Mouse (Mus musculus) liver, adult 2 months (tissue): ENCODE measurements around the gene Eepd1. TPM values are rescaled to one million over a fixed set of nuclear protein-coding genes. Genes with fewer than 3 reads are reported as not detected.

Source experiments
- DNase-seq: peaks from one replicate; pipeline ENCODE4 v3.0.0-alpha.2; 2011; ENCODE audit warnings: low read depth, low spot score; ENCODE audit errors: extremely low read depth
- H3K27ac ChIP-seq: fragments of 200-500 bp; replicated peaks from 2 replicates; pipeline ENCODE4 v1.5.1; 2012; ENCODE audit warnings: low read depth, mild to moderate bottlenecking, control low read depth, inconsistent platforms, low read length; ENCODE audit not compliant: insufficient read depth
- H3K27me3 ChIP-seq: fragments of 200-500 bp; 2 replicates; pipeline ENCODE4 v1.6.1; 2012; ENCODE audit warnings: mild to moderate bottlenecking, moderate library complexity, low read length, inconsistent platforms; ENCODE audit not compliant: control insufficient read depth, insufficient read depth
- H3K36me3 ChIP-seq: fragments of 200-500 bp; 2 replicates; pipeline ENCODE4 v1.6.1; 2012; ENCODE audit warnings: low read length, inconsistent platforms; ENCODE audit not compliant: control insufficient read depth, insufficient read depth
- H3K4me1 ChIP-seq: fragments of 200-500 bp; 2 replicates; pipeline ENCODE4 v1.6.1; 2011; ENCODE audit warnings: low read length; ENCODE audit not compliant: control insufficient read depth, insufficient read depth
- H3K4me3 ChIP-seq: fragments of 200-500 bp; 2 replicates; pipeline ENCODE4 v1.5.1; 2011; ENCODE audit warnings: low read depth, mild to moderate bottlenecking, control low read depth, low read length, moderate library complexity; ENCODE audit not compliant: insufficient read depth
- H3K79me2 ChIP-seq: fragments of 200-500 bp; 2 replicates; pipeline ENCODE4 v1.6.1; 2012; ENCODE audit warnings: inconsistent platforms, mild to moderate bottlenecking, low read length, moderate library complexity; ENCODE audit not compliant: control insufficient read depth, insufficient read depth
- H3K9ac ChIP-seq: fragments of 200-500 bp; 2 replicates; pipeline ENCODE4 v1.6.1; 2012; ENCODE audit warnings: low read depth, mild to moderate bottlenecking, control low read depth, inconsistent platforms, low read length
- CTCF ChIP-seq: fragments of 200-500 bp; IDR thresholded peaks from 2 replicates; pipeline ENCODE4 v1.5.1; 2011; ENCODE audit warnings: low read depth, low read length, control low read depth
- POLR2A ChIP-seq: fragments of 200-500 bp; IDR thresholded peaks from 2 replicates; pipeline ENCODE4 v1.6.1; 2011; ENCODE audit warnings: low read length, control low read depth; ENCODE audit not compliant: insufficient read depth; ENCODE audit errors: extremely low read depth
- WGBS: fragments of 180-500 bp; shearing (Covaris S2); methylation state at CpG from one replicate; pipeline ENCODE4 v1.1.7; 2018; 5-methylcytosine and 5-hydroxymethylcytosine counted together
- polyA plus RNA-seq: library from polyadenylated mRNA; depleted of rRNA; stranded (reverse); fragments of >200 nt; gene quantifications from 2 replicates; pipeline ENCODE4 v1.2.3, GENCODE M21; 2012
- total RNA-seq: library from RNA; depleted of rRNA; stranded (reverse); fragments of >200 nt; gene quantifications from 2 replicates; pipeline ENCODE4 v1.2.3, GENCODE M21; 2014

Eepd1 gene
- total and polyA plus RNA-seq, 2 experiments, result 10.8 to 27.8 TPM

DNA sequence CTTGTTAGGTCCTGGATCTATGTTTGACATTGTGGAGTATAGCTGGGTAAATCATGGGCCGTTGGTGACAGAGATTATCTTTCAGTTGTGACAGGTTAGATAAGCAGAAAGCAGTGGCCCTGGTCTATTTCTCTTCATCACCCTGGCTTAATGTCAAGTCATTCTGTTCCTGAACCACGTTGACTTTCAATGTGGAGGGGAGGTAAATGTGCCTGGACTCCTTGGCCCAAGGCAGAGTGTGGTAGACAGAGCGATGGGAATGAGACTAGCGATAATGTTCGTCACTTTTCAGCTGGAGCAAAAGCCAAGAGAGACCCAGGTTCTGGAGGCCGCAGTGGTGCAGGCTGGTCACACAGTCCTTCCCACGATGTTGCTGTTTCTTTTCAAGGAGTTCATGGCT, 35.3 kb downstream of the Eepd1 start:
- TF ChIP-seq CTCF (no peak), POLR2A (no peak)
- Histone ChIP-seq H3K79me2 (peaks cover 28% of the 10 kb centered on the region; the same call in 1 of the 2 replicates), H3K36me3 (no peaks in the 10 kb centered on the region), H3K27ac (no peak overlapping the region), H3K27me3 (no peaks in the 10 kb centered on the region), H3K4me1 (peaks cover 16% of the 10 kb centered on the region), H3K9ac (no peak overlapping the region), H3K4me3 (no peak overlapping the region)
- 77% methylated on average over 7 of the region's 7 CpGs for WGBS
- DNase-seq, result no peak

DNA sequence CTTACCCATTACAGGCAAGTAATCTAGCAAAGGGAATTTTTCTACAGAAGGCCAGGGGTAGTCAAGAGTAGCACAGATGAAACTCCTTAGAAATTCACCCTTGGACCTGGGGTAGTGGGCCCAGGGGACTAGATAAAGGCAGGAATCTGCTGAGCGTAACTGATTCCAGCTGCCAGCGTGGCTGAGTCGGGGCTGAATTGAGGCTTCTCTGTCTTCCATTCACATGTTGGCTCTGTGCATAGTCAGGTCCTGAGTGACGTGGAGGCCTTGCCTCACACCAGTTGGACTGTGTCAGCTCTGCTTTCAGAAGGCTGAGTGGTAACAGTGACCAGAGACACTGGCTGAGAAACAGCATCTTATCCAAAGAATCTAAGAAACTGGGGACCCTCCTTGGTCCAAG, 36.6 kb downstream of the Eepd1 start:
- H3K4me3 ChIP-seq, result no peak overlapping the region
- H3K27ac ChIP-seq, result no peak overlapping the region
- no peak for TF ChIP-seq CTCF
- no peak for TF ChIP-seq POLR2A
- DNase-seq, result no peak
- peaks cover 39% of the 10 kb centered on the region; the same call in 1 of the 2 replicates for H3K79me2 ChIP-seq
- H3K9ac ChIP-seq, result no peak overlapping the region
- no peaks in the 10 kb centered on the region for H3K36me3 ChIP-seq
- no peaks in the 10 kb centered on the region for H3K27me3 ChIP-seq
- H3K4me1 ChIP-seq, result peaks cover 17% of the 10 kb centered on the region
- WGBS, result 94% methylated on average over 4 of the region's 4 CpGs

DNA sequence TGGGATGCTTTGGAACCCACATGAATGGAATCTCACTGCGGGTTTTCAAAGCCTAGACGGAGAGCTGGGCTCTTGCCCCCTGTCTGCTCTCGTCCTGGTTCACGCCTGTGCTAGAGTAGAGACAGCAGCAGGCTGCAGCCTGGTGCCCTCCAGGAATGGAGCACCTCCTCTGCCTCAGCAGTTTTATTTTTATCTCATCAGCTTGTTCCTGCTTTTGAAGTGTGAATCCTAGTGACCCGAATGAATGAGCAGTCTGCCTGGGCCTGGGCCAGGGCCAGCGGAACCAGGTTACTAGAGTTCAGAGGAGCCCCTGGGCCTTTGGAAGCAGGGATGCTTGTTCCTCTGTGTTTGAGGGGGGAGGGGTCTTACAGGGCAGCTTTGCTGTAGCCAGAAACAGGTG, 37.8 kb downstream of the Eepd1 start:
- H3K36me3 ChIP-seq, result no peaks in the 10 kb centered on the region
- peaks cover 33% of the 10 kb centered on the region; the same call in 1 of the 2 replicates for H3K79me2 ChIP-seq
- no peak overlapping the region for H3K9ac ChIP-seq
- 55% methylated on average over 6 of the region's 6 CpGs for WGBS
- peak; percentile 34 for DNase-seq
- H3K4me1 ChIP-seq, result peaks cover 14% of the 10 kb centered on the region
- H3K27ac ChIP-seq, result no peak overlapping the region
- TF ChIP-seq POLR2A, result no peak
- TF ChIP-seq CTCF, result no peak
- no peaks in the 10 kb centered on the region for H3K27me3 ChIP-seq
- no peak overlapping the region for H3K4me3 ChIP-seq

DNA sequence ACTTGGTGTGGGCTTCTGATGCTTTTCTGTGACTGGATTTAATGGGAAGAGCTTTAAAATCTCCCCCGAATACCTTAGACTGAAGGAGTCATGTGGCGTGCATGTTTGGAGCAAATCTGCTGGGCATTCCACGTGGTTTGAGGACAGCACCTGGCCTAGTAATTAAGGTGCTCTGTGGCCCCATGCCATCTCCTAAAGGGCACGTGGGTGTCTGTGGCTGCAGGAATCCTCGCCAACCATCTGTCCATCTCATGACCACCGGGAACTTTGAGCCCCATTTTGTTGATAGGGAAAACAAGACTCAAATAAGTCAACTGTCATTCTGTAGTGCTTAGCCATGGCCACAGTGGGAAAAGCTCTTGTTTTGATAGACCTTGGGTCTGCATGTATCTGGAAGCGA, 39.5 kb downstream of the Eepd1 start:
- Histone ChIP-seq H3K36me3 (no peaks in the 10 kb centered on the region), H3K27me3 (no peaks in the 10 kb centered on the region), H3K9ac (no peak overlapping the region), H3K27ac (no peak overlapping the region), H3K79me2 (peaks cover 38% of the 10 kb centered on the region; the same call in 1 of the 2 replicates), H3K4me3 (no peak overlapping the region), H3K4me1 (peaks cover 14% of the 10 kb centered on the region)
- TF ChIP-seq POLR2A (no peak), CTCF (no peak)
- WGBS, result 62% methylated on average over 7 of the region's 7 CpGs
- peak; percentile 80 for DNase-seq

DNA sequence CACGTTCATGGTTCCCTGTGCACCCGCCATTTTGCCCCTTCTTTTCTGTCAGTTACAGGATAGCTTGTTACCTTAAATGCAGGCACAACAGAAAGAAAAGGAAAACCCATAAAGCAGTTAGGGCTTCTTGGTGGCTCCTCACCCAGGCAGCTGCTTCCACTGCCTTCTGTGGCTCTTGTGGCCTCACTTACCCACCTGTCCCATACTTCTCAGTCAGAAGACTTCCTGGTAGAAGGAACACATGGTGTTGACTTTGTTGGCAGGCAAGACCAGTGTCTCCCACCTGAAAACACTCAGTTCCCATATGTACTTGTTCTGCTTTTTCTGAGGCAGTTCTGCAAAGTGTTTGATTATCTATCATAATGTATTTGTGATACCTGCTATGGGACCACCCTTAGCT, 40.5 kb downstream of the Eepd1 start:
- Histone ChIP-seq H3K36me3 (no peaks in the 10 kb centered on the region), H3K27me3 (no peaks in the 10 kb centered on the region), H3K27ac (no peak overlapping the region), H3K79me2 (peaks cover 43% of the 10 kb centered on the region; the same call in 1 of the 2 replicates), H3K4me3 (no peak overlapping the region), H3K4me1 (peaks cover 18% of the 10 kb centered on the region), H3K9ac (no peak overlapping the region)
- DNase-seq, result no peak
- no peak for TF ChIP-seq CTCF
- no peak for TF ChIP-seq POLR2A
- 91% methylated on average over 2 of the region's 2 CpGs for WGBS

DNA sequence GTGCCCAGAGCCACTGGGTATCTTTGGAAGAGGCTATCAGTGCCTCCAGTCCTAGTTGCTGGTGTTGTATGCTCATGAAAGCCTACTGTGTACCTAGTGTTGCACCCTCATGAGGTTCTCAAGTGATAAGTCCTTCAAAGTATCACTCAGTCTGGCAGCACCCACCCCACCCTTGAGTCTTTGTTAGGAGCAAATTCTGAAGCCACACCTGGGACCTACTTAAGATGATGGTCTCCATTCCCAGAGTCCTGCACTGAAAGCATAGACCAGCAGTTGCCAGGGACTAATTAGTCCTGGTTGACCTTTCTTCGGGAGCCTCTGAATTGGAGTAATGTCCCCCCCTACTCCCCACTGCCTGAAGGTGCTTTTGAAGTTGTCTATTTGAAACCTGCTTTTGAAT, 45.2 kb downstream of the Eepd1 start:
- TF ChIP-seq POLR2A, result no peak
- no peak for TF ChIP-seq CTCF
- 86% methylated on average over 1 of the region's 1 CpGs for WGBS
- Histone ChIP-seq H3K27me3 (no peaks in the 10 kb centered on the region), H3K27ac (no peak overlapping the region), H3K4me3 (no peak overlapping the region), H3K9ac (no peak overlapping the region), H3K36me3 (no peaks in the 10 kb centered on the region), H3K4me1 (peaks cover 5% of the 10 kb centered on the region), H3K79me2 (peaks cover 40% of the 10 kb centered on the region; the same call in 1 of the 2 replicates)
- DNase-seq, result no peak
